Mouse (Mus musculus) forebrain, embryonic 11.5 days (tissue): ENCODE measurements around the gene Vat1. TPM values are rescaled to one million over a fixed set of nuclear protein-coding genes. Genes with fewer than 3 reads are reported as not detected.
"Not testable (repeated sequence)": the region's sequence is repeated elsewhere in the genome, so short reads cannot be mapped to it uniquely, and the experiment has no call there.

Experiments used
- ATAC-seq: fragments of 200-750 bp; cut with Nextera tagmentation; replicated peaks from 2 replicates; pipeline ENCODE4 v1.8.0; 2017; ENCODE audit warnings: moderate TSS enrichment; ENCODE audit not compliant: low FRiP score
- DNase-seq: peaks from one replicate; pipeline ENCODE4 v3.0.0-alpha.2; 2017; ENCODE audit warnings: low spot score
- H3K27ac ChIP-seq: fragments of 300-500 bp; sonication (generic); 2 replicates; pipeline ENCODE4 v1.5.1; 2014; ENCODE audit warnings: low read depth, low read length
- H3K27me3 ChIP-seq: fragments of 300-500 bp; sonication (generic); 2 replicates; pipeline ENCODE4 v1.6.1; 2014; ENCODE audit warnings: mild to moderate bottlenecking, low read length, mixed read lengths; ENCODE audit not compliant: control insufficient read depth, insufficient read depth
- H3K36me3 ChIP-seq: fragments of 300-500 bp; sonication (generic); 2 replicates; pipeline ENCODE4 v1.6.1; 2014; ENCODE audit warnings: mild to moderate bottlenecking, low read length, moderate library complexity, mixed read lengths; ENCODE audit not compliant: control insufficient read depth, insufficient read depth
- H3K4me1 ChIP-seq: fragments of 300-500 bp; sonication (generic); replicated peaks from 2 replicates; pipeline ENCODE4 v1.6.1; 2014; ENCODE audit warnings: low read length, mixed read lengths; ENCODE audit not compliant: control insufficient read depth, insufficient read depth
- H3K4me2 ChIP-seq: fragments of 300-500 bp; sonication (generic); 2 replicates; pipeline ENCODE4 v1.6.1; 2014; ENCODE audit warnings: low read depth, mild to moderate bottlenecking, low read length, moderate library complexity, mixed read lengths; ENCODE audit not compliant: severe bottlenecking
- H3K4me3 ChIP-seq: fragments of 300-500 bp; sonication (generic); 2 replicates; pipeline ENCODE4 v1.5.1; 2014; ENCODE audit warnings: low read depth, low read length
- H3K9ac ChIP-seq: fragments of 300-500 bp; sonication (generic); 2 replicates; pipeline ENCODE4 v1.6.1; 2014; ENCODE audit warnings: low read length
- H3K9me3 ChIP-seq: fragments of 300-500 bp; sonication (generic); 2 replicates; pipeline ENCODE4 v1.6.1; 2016; ENCODE audit warnings: low read length, mixed read lengths; ENCODE audit not compliant: control insufficient read depth
- WGBS: fragments of 180-500 bp; shearing (Covaris S2); extraction: QIAGEN DNeasy Blood & Tissue Kit; methylation state at CpG from one replicate; pipeline ENCODE4 v1.1.7; 2014; 5-methylcytosine and 5-hydroxymethylcytosine counted together
- polyA plus RNA-seq: library from polyadenylated mRNA; unstranded; fragments of >200 nt; fragmentation: Nextera tagmentation; extraction: Ambion mirVana; gene quantifications from 2 replicates; pipeline ENCODE4 v1.2.1, GENCODE M21; 2014

Vat1 gene
- polyA plus RNA-seq, 1 experiment from 2014 or later: 47.0 TPM

DNA sequence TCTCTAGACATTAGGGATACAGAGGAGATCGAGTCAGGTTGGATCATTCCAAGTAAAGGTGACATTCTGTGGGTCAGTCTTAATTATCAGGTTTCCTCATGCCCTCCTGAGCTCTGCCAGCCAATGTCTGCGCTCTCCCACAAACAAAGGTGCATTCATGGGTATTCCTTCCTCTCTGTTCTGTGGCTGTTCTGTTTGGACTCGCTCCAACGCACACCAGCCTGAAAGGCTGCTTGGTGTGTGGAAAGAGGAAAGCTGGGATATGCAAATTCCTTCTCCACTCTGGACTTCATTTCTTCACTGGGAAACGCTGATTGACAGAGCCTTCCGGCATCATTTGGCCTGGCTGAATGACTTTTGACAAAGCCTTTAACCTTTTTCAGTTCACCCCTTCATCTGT is 11.3 kb downstream of the Vat1 start:
- no peak overlapping the region for H3K4me2 ChIP-seq
- H3K27ac ChIP-seq: no peak overlapping the region; the same call in 1 of the 2 replicates
- peaks cover 3% of the 10 kb centered on the region; the same call in 1 of the 2 replicates for H3K4me1 ChIP-seq
- H3K27me3 ChIP-seq: no peaks in the 10 kb centered on the region
- no peak overlapping the region for H3K9ac ChIP-seq
- peak; percentile 55 for DNase-seq
- 32% methylated on average over 6 of the region's 6 CpGs for WGBS
- ATAC-seq: no peak
- H3K4me3 ChIP-seq: no peak overlapping the region
- H3K36me3 ChIP-seq: no peaks in the 10 kb centered on the region
- H3K9me3 ChIP-seq: no peaks in the 10 kb centered on the region

DNA sequence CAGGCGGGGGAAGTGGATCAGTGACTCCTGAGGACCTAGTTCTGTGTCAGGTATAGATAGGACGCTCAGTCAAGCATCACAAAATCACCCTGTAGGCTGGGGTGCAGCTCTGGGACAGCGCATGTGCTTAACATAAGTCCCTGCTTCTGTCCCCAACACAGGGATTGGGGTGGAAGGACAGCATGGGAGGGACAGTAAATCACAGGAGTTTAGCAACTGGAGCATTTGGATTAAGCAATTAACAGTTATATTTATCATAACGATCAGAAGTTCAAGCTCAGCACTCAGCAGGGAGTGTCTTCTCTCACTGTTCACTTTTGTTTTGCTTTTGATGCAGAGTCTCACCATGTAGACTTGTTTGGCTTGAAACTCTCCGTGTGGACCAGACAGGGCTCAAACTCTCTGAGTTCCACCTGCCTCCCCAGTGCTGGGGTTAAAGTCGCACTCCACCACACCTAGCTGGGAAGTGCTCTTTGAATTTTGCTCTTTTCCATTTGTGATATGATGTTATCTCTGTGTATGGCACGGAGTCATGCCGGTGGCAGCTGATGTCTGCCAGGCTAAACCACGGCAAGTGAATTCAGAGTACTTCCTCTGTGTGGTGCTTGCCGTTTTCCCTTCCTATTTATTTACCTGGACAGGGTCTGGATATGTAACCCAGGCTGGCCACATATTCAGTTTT is 13.8 kb downstream of the Vat1 start:
- WGBS: 74% methylated on average over 10 of the region's 10 CpGs
- H3K9ac ChIP-seq: no peak overlapping the region
- no peak overlapping the region for H3K4me2 ChIP-seq
- ATAC-seq (no peak), DNase-seq (no peak)
- H3K27ac ChIP-seq: no peak overlapping the region
- no peak overlapping the region for H3K4me3 ChIP-seq
- peaks cover 3% of the 10 kb centered on the region; the same call in 1 of the 2 replicates for H3K4me1 ChIP-seq
- H3K9me3 ChIP-seq: no peaks in the 10 kb centered on the region
- H3K27me3 ChIP-seq: no peaks in the 10 kb centered on the region
- no peaks in the 10 kb centered on the region for H3K36me3 ChIP-seq

DNA sequence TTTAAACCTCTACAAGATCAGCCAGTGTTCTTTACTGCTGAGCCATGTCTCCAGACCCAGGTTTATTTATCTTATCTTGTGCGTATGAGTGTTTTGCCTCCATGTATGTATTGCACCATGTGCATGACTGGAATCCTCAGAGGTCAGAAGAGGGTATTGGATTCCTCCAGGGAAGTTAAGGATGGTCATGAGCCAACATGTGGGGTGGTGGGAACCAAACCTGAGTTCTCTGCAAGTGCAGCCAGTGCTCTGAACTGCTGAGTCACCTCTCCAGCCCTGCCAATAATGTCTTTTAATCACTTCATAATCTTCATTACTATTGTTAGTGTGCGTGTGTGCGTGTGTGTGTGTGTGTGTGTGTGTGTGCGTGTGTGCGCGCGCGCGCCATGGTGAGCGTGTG is 14.5 kb downstream of the Vat1 start:
- ATAC-seq: no peak
- Histone ChIP-seq H3K4me3 (no peak overlapping the region), H3K27me3 (no peaks in the 10 kb centered on the region), H3K27ac (no peak overlapping the region), H3K4me1 (peaks cover 3% of the 10 kb centered on the region; the same call in 1 of the 2 replicates), H3K9me3 (no peaks in the 10 kb centered on the region), H3K4me2 (no peak overlapping the region), H3K9ac (no peak overlapping the region), H3K36me3 (no peaks in the 10 kb centered on the region)
- peak; percentile 33 for DNase-seq
- WGBS: 94% methylated on average over 10 of the region's 10 CpGs

DNA sequence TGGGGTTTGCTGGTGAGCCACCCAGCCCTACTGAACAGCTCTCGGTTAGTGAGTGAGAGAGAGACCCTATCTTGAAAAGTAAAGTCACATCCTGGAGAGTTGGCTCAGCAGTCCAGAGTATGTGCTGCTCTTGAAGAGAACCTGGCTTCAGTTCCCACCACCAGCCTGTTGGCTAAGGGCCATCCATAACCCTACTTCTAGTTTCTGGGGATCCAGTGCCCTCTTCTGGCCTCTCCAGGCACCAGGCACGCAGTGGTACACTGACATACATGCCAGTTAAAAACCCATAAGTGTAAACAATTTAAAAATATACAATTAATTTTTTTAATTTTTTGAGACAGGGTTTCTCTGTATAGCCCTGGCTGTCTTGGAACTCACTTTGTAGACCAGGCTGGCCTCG is 15.6 kb downstream of the Vat1 start:
- Histone ChIP-seq H3K4me2 (no peak overlapping the region), H3K36me3 (peaks cover 3% of the 10 kb centered on the region; the same call in 1 of the 2 replicates), H3K4me3 (no peak overlapping the region), H3K9me3 (no peaks in the 10 kb centered on the region), H3K27ac (no peak overlapping the region), H3K9ac (no peak overlapping the region), H3K27me3 (no peaks in the 10 kb centered on the region), H3K4me1 (peaks cover 3% of the 10 kb centered on the region; the same call in 1 of the 2 replicates)
- 89% methylated on average over 3 of the region's 3 CpGs for WGBS
- ATAC-seq (no peak), DNase-seq (peak; percentile 47)

DNA sequence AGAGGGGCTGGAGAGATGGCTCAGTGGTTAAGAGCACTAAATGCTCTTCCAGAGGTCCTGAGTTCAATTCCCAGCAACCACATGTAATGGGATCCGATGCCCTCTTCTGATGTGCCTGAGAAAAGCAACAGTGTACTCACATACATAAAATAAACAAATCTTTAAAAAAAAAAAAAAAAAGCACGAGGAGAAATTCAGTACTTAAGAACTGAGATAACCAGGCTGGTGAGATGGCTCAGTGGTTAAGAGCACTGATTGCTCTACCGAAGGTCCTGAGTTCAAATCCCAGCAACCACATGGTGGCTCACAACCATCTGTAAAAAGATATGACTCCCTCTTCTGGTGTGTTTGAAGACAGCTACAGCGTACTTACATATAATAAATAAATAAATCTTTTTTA is 16.4 kb downstream of the Vat1 start:
- not testable (repeated sequence) for H3K27ac ChIP-seq, H3K27me3 ChIP-seq, H3K4me1 ChIP-seq, ATAC-seq, H3K36me3 ChIP-seq, H3K9ac ChIP-seq, H3K4me3 ChIP-seq, H3K4me2 ChIP-seq, DNase-seq, H3K9me3 ChIP-seq
- 83% methylated on average over 4 of the region's 4 CpGs for WGBS

DNA sequence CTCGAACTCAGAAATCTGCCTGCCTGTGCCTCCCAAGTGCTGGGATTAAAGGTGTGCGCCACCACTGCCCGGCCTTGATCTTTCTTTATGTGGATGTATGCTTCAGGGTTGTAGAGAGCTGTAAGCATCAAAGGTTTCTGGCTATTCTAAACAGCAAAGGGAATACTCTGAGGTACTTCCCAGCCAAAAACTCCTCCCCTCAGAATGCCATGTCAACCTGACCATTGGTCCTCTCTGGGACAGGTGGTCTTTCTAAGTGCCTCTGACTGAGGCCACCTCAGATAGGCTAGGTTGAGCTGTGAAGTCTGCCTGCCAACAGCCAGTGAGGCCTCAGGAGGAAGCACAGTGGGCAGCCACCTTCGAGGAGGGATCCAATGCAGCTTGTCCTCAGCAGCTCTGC is 17.1 kb downstream of the Vat1 start:
- ATAC-seq: no peak
- peak; percentile 42 for DNase-seq
- H3K27me3 ChIP-seq: no peaks in the 10 kb centered on the region
- peaks cover under 1% of the 10 kb centered on the region; the same call in 1 of the 2 replicates for H3K4me1 ChIP-seq
- H3K9me3 ChIP-seq: no peaks in the 10 kb centered on the region
- H3K4me3 ChIP-seq: no peak overlapping the region
- H3K4me2 ChIP-seq: 0 out of 2 replicates have a peak overlapping the region, but pooled peaks have one; percentile 8
- 89% methylated on average over 4 of the region's 4 CpGs for WGBS
- H3K27ac ChIP-seq: no peak overlapping the region
- H3K9ac ChIP-seq: no peak overlapping the region
- peaks cover 12% of the 10 kb centered on the region; the same call in 1 of the 2 replicates for H3K36me3 ChIP-seq

DNA sequence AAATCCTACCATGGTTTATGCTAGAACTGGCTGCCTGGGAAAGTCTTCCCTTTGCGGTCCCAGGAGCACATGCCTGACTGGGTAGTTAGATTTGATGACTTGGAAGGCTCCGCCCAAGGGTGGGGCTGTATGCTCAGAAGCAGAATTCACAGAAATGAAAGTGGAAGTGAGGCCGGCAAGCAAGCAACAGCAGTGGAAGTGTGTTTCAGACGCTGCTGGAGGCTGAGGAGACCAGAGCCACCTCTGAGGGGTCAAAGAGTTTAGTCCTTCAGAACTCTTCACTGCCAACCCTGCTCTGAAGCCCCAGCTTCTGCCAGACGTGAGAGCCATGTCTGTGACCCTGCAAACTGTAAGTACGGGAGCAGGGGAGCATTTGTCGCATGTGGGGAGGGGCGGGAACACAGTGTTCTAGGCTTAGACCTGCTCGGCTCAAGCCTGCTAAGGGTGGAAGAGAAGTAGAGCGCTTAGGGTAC is 17.7 kb downstream of the Vat1 start, which contains the start of gene Ifi35:
Ifi35 (plus strand) TSS at position 134 of the 473 bp plus-strand sequence.
- H3K9me3 ChIP-seq: no peaks in the 10 kb centered on the region
- ATAC-seq (no peak), DNase-seq (peak; percentile 54)
- peaks cover 5% of the 10 kb centered on the region for H3K4me1 ChIP-seq
- H3K36me3 ChIP-seq: peaks cover 15% of the 10 kb centered on the region; the same call in 1 of the 2 replicates
- 0 out of 2 replicates have a peak within 1 kb of the TSS, but pooled peaks have one; percentile 5 for H3K9ac ChIP-seq
- 43% methylated on average over 10 of the region's 10 CpGs for WGBS
- no peaks in the 10 kb centered on the region for H3K27me3 ChIP-seq
- H3K4me2 ChIP-seq: 0 out of 2 replicates have a peak within 1 kb of the TSS, but pooled peaks have one; percentile 8
- H3K27ac ChIP-seq: no peak within 1 kb of the TSS
- no peak within 1 kb of the TSS for H3K4me3 ChIP-seq

DNA sequence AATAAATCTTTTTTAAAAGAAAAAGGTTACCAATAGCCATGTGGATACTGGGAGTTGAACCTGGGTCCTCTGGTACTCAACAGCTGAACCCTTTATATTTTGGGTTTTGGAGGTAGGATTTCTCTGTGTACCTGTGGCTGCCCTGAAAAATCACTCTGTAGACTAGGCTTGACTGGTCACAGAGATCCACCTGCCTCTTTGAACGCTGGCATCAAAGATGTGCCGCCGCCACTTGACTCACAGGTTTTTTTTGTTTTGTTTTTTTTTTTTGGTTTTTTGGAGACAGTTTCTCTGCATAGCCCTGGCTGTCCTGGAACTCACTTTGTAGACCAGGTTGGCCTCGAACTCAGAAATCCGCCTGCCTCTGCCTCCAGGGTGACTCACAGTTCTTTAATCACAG is 18.2 kb downstream of the Vat1 start:
- Histone ChIP-seq H3K9ac (no peak overlapping the region), H3K27me3 (no peaks in the 10 kb centered on the region), H3K36me3 (peaks cover 15% of the 10 kb centered on the region; the same call in 1 of the 2 replicates), H3K27ac (no peak overlapping the region), H3K4me3 (no peak overlapping the region), H3K4me2 (no peak overlapping the region), H3K9me3 (no peaks in the 10 kb centered on the region), H3K4me1 (peaks cover 7% of the 10 kb centered on the region)
- DNase-seq (no peak), ATAC-seq (no peak)
- 90% methylated on average over 5 of the region's 5 CpGs for WGBS
